Mouse (Mus musculus) heart, postnatal 10 days (tissue): Measurements from ENCODE around the gene Rpl22. TPM values are rescaled to one million over a fixed set of nuclear protein-coding genes. Genes with fewer than 3 reads are reported as not detected.

Source experiments
- DNase-seq, 2 experiments: peaks; one replicate each; pipeline ENCODE4 v3.0.0; 2021
- intact Hi-C: fragments of 180-260 bp; cut with DNase I; formaldehyde crosslinking; loops from one replicate; pipeline ENCODE4 v1.15.1; 2025
- total RNA-seq, 2 experiments: library from RNA; stranded (reverse); gene quantifications; 2 replicates each; pipeline ENCODE4 v1.2.3; 2021

Rpl22 gene
- total RNA-seq, 2 experiments from 2014 or later: 283 to 290 TPM

- DNase-seq: no peak
- intact Hi-C loops: loop anchor here (1.0 to 2.0 kb wide), 2 partner anchors 101 to 157 kb away; no protein-coding TSS in a partner anchor
These were observed 8.0 kb downstream of the Rpl22 start for GRCm38 (mm10) chr4:152333587-152333986.

DNA sequence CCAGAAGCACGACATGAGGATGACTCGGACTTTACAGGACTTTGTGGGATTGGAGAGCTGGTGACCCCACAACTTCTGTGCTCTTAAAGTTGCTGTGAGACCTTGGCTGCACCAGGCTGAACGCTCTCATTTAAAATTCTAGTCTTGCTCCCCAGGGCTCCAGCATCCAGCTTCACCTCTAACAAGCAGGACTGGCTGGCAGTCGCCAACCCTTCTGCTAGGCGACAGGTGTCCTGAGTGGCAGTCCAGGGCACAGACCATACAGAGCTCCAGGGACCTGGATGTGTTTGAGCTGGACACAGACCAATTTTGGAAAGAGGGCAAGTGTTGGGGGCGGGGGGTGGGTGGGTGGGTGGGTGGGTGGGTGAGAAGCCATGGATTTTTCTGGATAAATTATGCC lies 12.2 kb downstream of the Rpl22 start:
- intact Hi-C loops: no loop called here
- no peak for DNase-seq

DNA sequence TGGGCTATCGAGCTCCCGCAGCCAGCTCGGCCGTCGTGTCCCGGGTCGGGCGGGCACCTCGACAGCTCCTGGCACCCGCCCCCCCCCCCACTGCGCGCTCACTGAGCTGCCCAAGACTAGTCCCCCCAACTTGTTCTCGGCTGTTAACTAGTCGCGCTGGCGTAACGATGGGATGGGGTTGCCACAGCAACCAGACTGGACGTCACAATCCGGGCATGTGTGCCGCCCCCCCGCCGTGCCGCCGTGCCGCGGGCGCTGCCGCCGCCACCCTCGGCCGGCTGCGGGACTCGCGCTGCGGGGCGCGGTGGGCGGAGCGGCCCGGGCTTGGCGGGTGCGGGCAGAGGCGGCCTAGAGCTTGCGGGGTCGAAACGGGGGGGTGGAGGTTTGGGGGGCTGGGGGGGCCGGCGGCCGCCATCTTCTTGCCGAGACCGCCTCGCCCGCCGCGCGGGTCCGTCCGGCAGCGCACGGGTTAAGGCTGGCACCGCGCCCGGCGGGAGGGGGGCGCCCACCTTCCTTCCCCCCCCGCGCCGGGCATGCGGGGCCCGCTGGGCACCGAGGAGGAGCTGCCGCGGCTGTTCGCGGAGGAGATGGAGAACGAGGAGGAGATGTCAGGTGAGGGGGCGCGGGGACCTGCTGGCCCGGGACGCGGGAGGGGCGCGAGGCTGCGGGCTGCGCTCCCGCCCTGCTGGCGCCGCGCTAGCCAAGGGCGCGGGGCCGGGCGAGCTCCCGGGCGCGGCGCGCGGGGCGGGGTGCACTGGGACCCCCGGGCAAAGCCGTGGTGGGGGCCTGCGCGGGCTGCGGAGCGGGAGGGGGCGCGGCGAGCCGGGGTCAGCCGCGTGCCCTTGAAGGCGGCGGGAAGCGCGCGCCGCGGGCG lies 13.1 kb downstream of the Rpl22 start, which contains the start of gene Chd5:
TSS of gene Chd5 (plus strand) at position 233 of the 874 bp plus-strand sequence.
- intact Hi-C loops: no loop called here

DNA sequence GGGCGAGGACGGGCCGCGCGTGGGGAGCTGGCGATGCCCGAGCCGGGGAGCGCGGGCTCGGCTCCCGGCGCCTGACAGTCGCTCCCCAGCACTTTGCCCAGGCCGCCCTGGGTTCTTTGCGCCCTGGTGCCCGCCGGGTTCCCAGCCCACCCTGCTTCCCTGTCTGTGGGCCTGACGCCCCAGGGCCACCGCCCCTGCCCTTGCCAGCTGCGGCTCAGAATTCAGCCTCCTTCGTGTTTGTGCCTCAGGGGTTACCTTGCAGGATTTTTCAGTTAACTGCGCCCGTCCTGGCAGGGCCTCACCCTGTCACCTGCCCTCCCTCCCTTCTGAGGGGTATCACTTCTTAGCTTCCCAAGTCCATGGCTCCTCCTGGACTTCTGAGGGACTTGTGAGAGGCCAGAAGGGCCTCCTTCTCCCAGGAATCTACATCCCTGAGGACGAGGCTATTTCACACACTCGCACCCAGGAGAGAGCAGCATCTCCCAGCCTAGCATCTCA lies 13.8 kb downstream of the Rpl22 start:
- intact Hi-C loops: no loop called here
- no peak for DNase-seq

More for the DNA sequence above, 13.1 kb downstream of the Rpl22 start, which contains the start of gene Chd5:
- DNase-seq: no peak

- no peak for DNase-seq
- intact Hi-C loops: no loop called here
These were observed 15.2 kb downstream of the Rpl22 start for GRCm38 (mm10) chr4:152340584-152341284.

DNA sequence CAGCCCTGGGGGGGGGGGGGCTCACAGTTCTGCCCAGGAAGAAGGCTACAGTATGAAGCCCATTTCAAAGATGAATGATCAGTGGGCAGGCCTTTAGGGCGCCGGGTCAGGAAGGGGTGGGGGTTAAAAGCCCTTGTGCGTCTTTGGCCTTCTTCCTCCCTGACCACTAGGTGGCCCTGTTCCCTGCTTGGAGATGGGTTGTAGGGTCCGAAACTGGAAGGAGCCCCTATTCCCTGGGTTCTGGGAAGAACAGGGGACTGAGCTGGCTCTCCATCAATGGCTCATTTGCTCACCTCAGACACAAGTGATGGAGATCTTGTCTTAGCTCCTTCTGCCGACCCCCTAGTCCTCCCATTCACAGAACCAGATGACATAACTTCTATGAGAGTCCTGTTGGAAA lies 17.8 kb downstream of the Rpl22 start:
- intact Hi-C loops: no loop called here
- peak in 1 of 2 experiments; percentile 30 for DNase-seq

DNA sequence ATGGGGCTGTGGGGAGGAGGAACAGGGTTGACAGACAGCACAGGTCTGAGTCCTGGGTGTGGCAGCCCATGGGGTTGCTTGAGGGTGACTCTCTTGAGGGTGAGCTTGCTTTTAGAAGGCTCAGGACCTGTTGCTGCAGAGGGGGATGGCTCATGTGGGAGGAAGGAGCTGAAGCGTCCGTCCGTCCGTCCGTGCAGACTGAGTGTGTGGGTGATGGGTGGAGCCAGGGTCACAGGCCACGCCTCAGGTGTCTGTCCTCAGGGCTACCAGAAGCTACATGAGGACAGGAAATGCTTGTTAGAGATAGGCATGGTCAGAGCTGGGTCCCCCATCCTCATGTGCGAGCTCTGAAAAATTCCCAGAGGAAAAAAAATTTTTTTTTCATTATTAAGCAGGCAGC lies 19.1 kb downstream of the Rpl22 start:
- intact Hi-C loops: no loop called here
- DNase-seq: no peak

GRCm38 (mm10) chr4:152345120-152345889 lies 19.8 kb downstream of the Rpl22 start:
- DNase-seq: peak; percentile 47 to 53
- intact Hi-C loops: no loop called here

DNA sequence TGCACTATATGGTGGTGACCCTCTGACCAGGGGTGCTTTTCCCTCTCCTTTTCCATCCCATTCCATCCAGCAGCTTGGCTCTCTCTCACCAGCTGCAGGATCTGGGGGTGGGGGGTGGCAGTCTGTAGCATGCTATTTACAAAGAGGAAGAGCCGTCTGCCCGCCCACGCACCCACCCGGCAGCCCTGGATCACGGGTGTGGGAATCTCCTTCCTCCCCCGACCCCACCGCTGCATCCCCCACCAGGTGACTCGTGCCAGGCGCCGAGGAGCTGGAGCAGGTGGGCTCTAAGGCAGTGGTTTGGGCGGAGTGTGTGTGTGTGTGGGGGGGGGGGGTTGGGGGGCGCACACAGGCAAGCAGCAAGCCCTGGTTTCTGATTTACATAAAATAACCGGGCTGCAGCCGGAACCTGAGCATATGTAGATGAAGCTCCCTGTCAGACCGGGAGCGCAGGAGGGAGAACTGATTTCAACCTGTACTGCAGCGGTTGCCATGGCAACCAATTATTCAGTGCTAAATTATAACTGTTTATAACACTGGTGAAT lies 24.4 kb downstream of the Rpl22 start:
- intact Hi-C loops: no loop called here
- DNase-seq: no peak

DNA sequence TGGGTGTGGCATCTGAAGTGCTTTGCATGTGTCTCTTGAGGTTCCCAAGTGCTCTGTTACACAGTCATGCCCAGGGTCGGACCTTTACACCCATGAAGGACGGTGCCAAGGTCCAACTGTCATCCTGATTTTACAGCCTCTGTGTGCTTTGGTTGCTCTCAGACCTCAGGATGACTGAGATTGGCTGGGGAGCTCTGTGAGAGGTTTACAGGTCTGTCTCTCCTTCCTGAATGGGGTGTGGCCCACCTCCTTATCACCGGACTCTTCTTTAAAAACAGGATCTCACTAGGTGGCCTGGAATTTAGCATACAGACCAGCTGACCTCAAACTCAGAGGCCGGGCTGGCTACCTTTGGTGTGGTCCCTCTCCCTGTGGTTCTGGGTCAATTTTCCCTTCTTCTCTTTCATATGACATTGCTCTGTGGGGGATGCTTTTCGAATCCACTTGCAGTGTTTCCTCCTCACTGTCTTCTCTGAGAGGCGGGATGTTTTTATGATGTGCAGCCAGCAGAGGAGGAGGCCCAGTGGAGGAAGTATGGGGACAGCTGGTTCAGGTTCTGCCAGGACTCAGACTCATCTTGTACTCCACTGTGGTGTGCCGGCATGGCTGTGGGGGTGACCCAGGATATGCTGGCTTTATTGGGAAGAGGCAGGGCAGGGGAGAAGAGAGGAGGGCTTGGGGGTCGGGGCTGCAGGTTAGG lies 25.3 kb downstream of the Rpl22 start:
- DNase-seq: no peak
- intact Hi-C loops: no loop called here

GRCm38 (mm10) chr4:152351422-152352305 lies 26.1 kb downstream of the Rpl22 start:
- DNase-seq: peak in 1 of 2 experiments; percentile 31
- intact Hi-C loops: no loop called here

- intact Hi-C loops: no loop called here
- no peak for DNase-seq
These were observed 28.5 kb downstream of the Rpl22 start for GRCm38 (mm10) chr4:152353886-152354637.

DNA sequence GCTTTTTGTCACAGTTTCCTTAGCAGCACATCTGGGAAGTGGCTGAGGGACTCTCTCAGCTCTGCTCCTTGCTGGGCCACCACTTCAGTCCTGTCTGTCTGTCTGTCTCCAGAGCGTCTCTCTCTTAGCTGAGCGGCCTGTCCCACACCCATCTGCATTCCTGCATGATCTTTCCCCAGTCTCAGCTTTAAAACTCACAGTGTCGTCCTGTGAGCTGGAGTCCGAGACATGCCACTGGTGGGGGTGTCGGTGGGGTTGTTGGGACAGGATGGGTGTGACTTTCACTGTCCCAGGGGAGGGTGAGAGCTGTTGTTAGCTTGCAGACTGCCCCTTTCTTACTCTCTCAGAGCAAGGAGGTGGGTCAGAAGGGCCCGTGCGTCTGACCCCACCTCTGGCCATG lies 30.1 kb downstream of the Rpl22 start:
- DNase-seq: no peak
- intact Hi-C loops: no loop called here

DNA sequence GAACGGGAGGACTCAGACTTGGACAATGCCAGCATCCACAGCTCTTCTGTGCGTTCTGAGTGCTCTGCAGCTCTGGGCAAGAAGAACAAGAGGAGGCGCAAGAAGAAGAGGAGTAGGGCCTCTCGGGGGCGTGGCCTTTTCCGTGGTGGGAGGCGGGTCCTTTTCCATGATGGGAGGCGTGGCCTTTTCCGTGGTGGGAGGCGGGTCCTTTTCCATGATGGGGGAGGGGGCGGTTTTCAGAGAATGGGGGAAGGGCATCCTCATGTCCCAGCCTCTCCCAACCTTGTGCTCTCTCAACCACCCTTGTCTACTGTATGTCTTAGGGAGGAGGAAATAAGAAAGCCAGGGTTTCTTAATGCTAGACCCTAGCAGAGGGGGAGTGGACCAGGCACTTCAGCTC lies 34.2 kb downstream of the Rpl22 start:
- intact Hi-C loops: no loop called here
- DNase-seq: no peak

DNA sequence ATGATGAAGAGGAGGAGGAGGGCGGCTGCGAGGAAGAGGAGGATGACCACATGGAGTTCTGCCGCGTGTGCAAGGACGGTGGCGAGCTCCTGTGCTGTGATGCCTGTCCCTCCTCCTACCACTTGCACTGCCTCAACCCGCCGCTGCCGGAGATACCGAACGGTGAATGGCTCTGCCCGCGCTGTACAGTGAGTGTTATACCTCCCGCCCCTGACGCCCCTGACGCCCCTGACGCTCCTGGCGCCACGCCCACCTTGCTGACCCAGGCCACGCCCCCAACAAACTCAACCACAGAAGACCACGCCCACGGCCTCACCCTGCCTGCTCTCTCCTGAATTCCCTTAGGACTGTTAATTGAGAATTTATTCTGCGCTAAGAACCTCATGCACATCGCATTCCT lies 35.3 kb downstream of the Rpl22 start:
- intact Hi-C loops: no loop called here
- no peak for DNase-seq

DNA sequence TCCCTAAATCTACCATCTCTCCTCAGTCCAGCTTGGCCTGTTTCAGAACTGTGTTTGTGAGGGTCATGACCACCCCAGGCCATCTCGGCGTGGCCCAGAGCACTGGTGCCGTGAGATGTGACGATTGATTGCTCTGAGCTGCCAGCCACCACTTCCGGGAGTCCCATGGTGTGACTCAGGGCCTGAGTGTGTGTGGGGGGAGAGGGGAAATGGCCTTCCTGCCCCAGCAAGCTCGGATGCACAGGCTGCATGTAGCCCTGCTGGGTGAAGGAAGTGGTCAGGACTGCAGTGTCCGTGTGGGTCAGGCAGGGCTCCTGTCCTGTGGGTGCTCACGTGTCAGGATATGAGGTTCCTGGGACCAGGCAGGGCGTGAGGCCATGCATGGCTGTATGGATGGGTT lies 36.6 kb downstream of the Rpl22 start:
- intact Hi-C loops: no loop called here

GRCm38 (mm10) chr4:152365228-152365627 lies 39.7 kb downstream of the Rpl22 start:
- intact Hi-C loops: no loop called here
- no peak for DNase-seq

More for the DNA sequence above, 36.6 kb downstream of the Rpl22 start:
- DNase-seq: no peak
